ENCODE assay signal across 25 mouse cellular contexts in genomic region chr4:135879021-135879420, GRCm38 (mm10). TPM values are rescaled to one million over a fixed set of nuclear protein-coding genes. Genes with fewer than 3 reads are reported as not detected.
DNase-seq lines count a peak whose midpoint lies in the region; ATAC-seq lines count a peak whose summit lies in the region.
"Had no signal": no experiment of that assay in that cellular context is flagged by ENCODE, and none has a peak within 500 bp of the region (broad histone marks: within the 10 kb centered on the region; RNA-seq: fewer than 3 reads in every experiment).

No protein-coding gene starts in this region.

- peaks cover 31% of the 10 kb centered on the region for H3K4me1 ChIP-seq in embryonic facial prominence, embryonic 15.5 days
- peaks cover 47% of the 10 kb centered on the region for H3K4me1 ChIP-seq in embryonic facial prominence, embryonic 10.5 days
- peaks cover 42% of the 10 kb centered on the region for H3K4me1 ChIP-seq in heart, embryonic 10.5 days
- H3K4me1 ChIP-seq in neural tube, embryonic 15.5 days, result peaks cover 31% of the 10 kb centered on the region

- H3K4me2 ChIP-seq in embryonic facial prominence, embryonic 15.5 days (replicated peaks), result no peak overlapping the region
- no peak overlapping the region for H3K4me2 ChIP-seq in neural tube, embryonic 15.5 days
- H3K4me2 ChIP-seq: heart, embryonic 12.5 days; heart, embryonic 15.5 days; hindbrain, embryonic 12.5 days; hindbrain, embryonic 15.5 days had no signal

- WGBS in embryonic facial prominence, embryonic 15.5 days, result 31% methylated on average over 6 of the region's 6 CpGs
- 37% methylated on average over 6 of the region's 6 CpGs for WGBS in embryonic facial prominence, embryonic 10.5 days
- WGBS in heart, embryonic 10.5 days, result 75% methylated on average over 6 of the region's 6 CpGs
- WGBS in neural tube, embryonic 15.5 days, result 77% methylated on average over 6 of the region's 6 CpGs

- no peaks in the 10 kb centered on the region for H3K27me3 ChIP-seq in embryonic facial prominence, embryonic 15.5 days
- H3K27me3 ChIP-seq in embryonic facial prominence, embryonic 10.5 days (replicated peaks; ENCODE audit: low read depth, poor library complexity, severe bottlenecking), result 0 out of 2 replicates have a peak, but pooled peaks cover 6% of the 10 kb centered on the region
- H3K27me3 ChIP-seq in heart, embryonic 10.5 days (ENCODE audit: insufficient read depth, poor library complexity, severe bottlenecking), result no peaks in the 10 kb centered on the region
- H3K27me3 ChIP-seq in neural tube, embryonic 15.5 days (replicated peaks), result no peaks in the 10 kb centered on the region
- H3K27me3 ChIP-seq: CH12.LX; heart, embryonic 12.5 days; heart, embryonic 15.5 days; hindbrain, embryonic 12.5 days; hindbrain, embryonic 15.5 days; Patski had no signal

- H3K4me3 ChIP-seq in embryonic facial prominence, embryonic 15.5 days (replicated peaks), result no peak overlapping the region
- H3K4me3 ChIP-seq in embryonic facial prominence, embryonic 10.5 days, result no peak overlapping the region
- no peak overlapping the region for H3K4me3 ChIP-seq in heart, embryonic 10.5 days
- H3K4me3 ChIP-seq in neural tube, embryonic 15.5 days (replicated peaks), result no peak overlapping the region
- H3K4me3 ChIP-seq: heart, embryonic 12.5 days; heart, embryonic 15.5 days; hindbrain, embryonic 12.5 days; hindbrain, embryonic 15.5 days had no signal

- no peak for ATAC-seq in embryonic facial prominence, embryonic 15.5 days (ENCODE audit: insufficient number of reproducible peaks, low FRiP score, low TSS enrichment, low read depth)
- ATAC-seq in neural tube, embryonic 15.5 days (ENCODE audit: low FRiP score), result no peak
- ATAC-seq: forebrain, embryonic 14.5 days; forebrain, postnatal 0 days; intestine, postnatal 0 days; Patski had no signal

- no peak for DNase-seq in embryonic facial prominence, embryonic 10.5 days (ENCODE audit: low spot score)
- peak; percentile 52 for DNase-seq in heart, embryonic 10.5 days (ENCODE audit: low spot score)
- no peak for DNase-seq in heart, postnatal 4 days
- DNase-seq in neural tube, embryonic 10.5 days (ENCODE audit: extremely low spot score, low spot score), result peak; percentile 19
- DNase-seq: adrenal gland, postnatal 10 days; adrenal gland, postnatal 36 days; B cell, adult 2 months; cerebellum, adult 18-20 months; cerebellum, adult 9-10 months; cerebellum, postnatal 14 days; embryo, embryonic 11 days; forebrain, postnatal 0 days; gastrocnemius, postnatal 36 days; heart, postnatal 10 days had no signal

- no peaks in the 10 kb centered on the region for H3K9me3 ChIP-seq in embryonic facial prominence, embryonic 15.5 days (replicated peaks)
- H3K9me3 ChIP-seq in embryonic facial prominence, embryonic 10.5 days, result no peaks in the 10 kb centered on the region
- no peaks in the 10 kb centered on the region for H3K9me3 ChIP-seq in heart, embryonic 10.5 days
- H3K9me3 ChIP-seq in neural tube, embryonic 15.5 days (replicated peaks), result no peaks in the 10 kb centered on the region
- H3K9me3 ChIP-seq: G1E; heart, embryonic 12.5 days; heart, embryonic 15.5 days; hindbrain, embryonic 12.5 days; hindbrain, embryonic 15.5 days had no signal

- no peak overlapping the region for H3K9ac ChIP-seq in embryonic facial prominence, embryonic 15.5 days
- H3K9ac ChIP-seq in neural tube, embryonic 15.5 days (replicated peaks), result no peak overlapping the region
- H3K9ac ChIP-seq: forebrain, postnatal 0 days; heart, embryonic 12.5 days; heart, embryonic 15.5 days; hindbrain, embryonic 12.5 days; hindbrain, embryonic 15.5 days had no signal

- no peaks in the 10 kb centered on the region for H3K36me3 ChIP-seq in embryonic facial prominence, embryonic 15.5 days
- no peaks in the 10 kb centered on the region for H3K36me3 ChIP-seq in embryonic facial prominence, embryonic 10.5 days (replicated peaks)
- no peaks in the 10 kb centered on the region for H3K36me3 ChIP-seq in heart, embryonic 10.5 days
- no peaks in the 10 kb centered on the region for H3K36me3 ChIP-seq in neural tube, embryonic 15.5 days
- H3K36me3 ChIP-seq: heart, embryonic 12.5 days; heart, embryonic 15.5 days; hindbrain, embryonic 12.5 days; hindbrain, embryonic 15.5 days had no signal

- H3K27ac ChIP-seq in embryonic facial prominence, embryonic 15.5 days (replicated peaks), result 0 out of 2 replicates have a peak overlapping the region, but pooled peaks have one; percentile 7
- no peak overlapping the region for H3K27ac ChIP-seq in embryonic facial prominence, embryonic 10.5 days (replicated peaks)
- H3K27ac ChIP-seq in heart, embryonic 10.5 days, result no peak overlapping the region
- no peak overlapping the region for H3K27ac ChIP-seq in neural tube, embryonic 15.5 days (replicated peaks)
- H3K27ac ChIP-seq: heart, embryonic 15.5 days; hindbrain, embryonic 12.5 days; hindbrain, embryonic 15.5 days had no signal

RNA-seq across cellular contexts. Expression of gene Pnrc2, which starts 5.4 kb away (rescaled TPM):
- 157 and 161 TPM in 2 replicates for polyA plus RNA-seq in embryonic facial prominence, embryonic 15.5 days (2015; fragmentation: Nextera tagmentation; extraction: Ambion mirVana)
- 177 and 186 TPM in 2 replicates for polyA plus RNA-seq in embryonic facial prominence, embryonic 10.5 days (2016; fragmentation: Nextera tagmentation; extraction: Ambion mirVana)
- polyA plus RNA-seq in heart, embryonic 10.5 days (2016; fragmentation: Nextera tagmentation; extraction: Ambion mirVana), result 121 and 150 TPM in 2 replicates
- total RNA-seq in heart, postnatal 4 days (2021), result 10 to 100 TPM; 81.7 to 88.6 TPM
- polyA plus RNA-seq in neural tube, embryonic 15.5 days (2015; fragmentation: Nextera tagmentation; extraction: Ambion mirVana), result 82.1 and 114 TPM in 2 replicates

RNA-seq across cellular contexts. Expression of gene Cnr2, which starts 16.2 kb away (rescaled TPM):
- 0.85 and 1.0 TPM in 2 replicates for polyA plus RNA-seq in embryonic facial prominence, embryonic 15.5 days (2015; fragmentation: Nextera tagmentation; extraction: Ambion mirVana)
- polyA plus RNA-seq in embryonic facial prominence, embryonic 10.5 days (2016; fragmentation: Nextera tagmentation; extraction: Ambion mirVana), result 0.15 and 0.43 TPM in 2 replicates
- 0.60 and 1.4 TPM in 2 replicates for polyA plus RNA-seq in heart, embryonic 10.5 days (2016; fragmentation: Nextera tagmentation; extraction: Ambion mirVana)
- under 1 TPM; 0.68 to 0.74 TPM for total RNA-seq in heart, postnatal 4 days (2021)
- 0.10 and 0.50 TPM in 2 replicates for polyA plus RNA-seq in neural tube, embryonic 15.5 days (2015; fragmentation: Nextera tagmentation; extraction: Ambion mirVana)

RNA-seq across cellular contexts. Expression of gene Srsf10, which starts 23.5 kb away (rescaled TPM):
- polyA plus RNA-seq in embryonic facial prominence, embryonic 15.5 days (2015; fragmentation: Nextera tagmentation; extraction: Ambion mirVana), result 198 and 214 TPM in 2 replicates
- 377 and 383 TPM in 2 replicates for polyA plus RNA-seq in embryonic facial prominence, embryonic 10.5 days (2016; fragmentation: Nextera tagmentation; extraction: Ambion mirVana)
- polyA plus RNA-seq in heart, embryonic 10.5 days (2016; fragmentation: Nextera tagmentation; extraction: Ambion mirVana), result 188 and 227 TPM in 2 replicates
- total RNA-seq in heart, postnatal 4 days (2021), result 10 to 100 TPM; 73.8 to 80.5 TPM
- polyA plus RNA-seq in neural tube, embryonic 15.5 days (2015; fragmentation: Nextera tagmentation; extraction: Ambion mirVana), result 157 and 178 TPM in 2 replicates

RNA-seq across cellular contexts. Expression of gene Fuca1, which starts 41.5 kb away (rescaled TPM):
- 78.2 and 82.1 TPM in 2 replicates for polyA plus RNA-seq in embryonic facial prominence, embryonic 15.5 days (2015; fragmentation: Nextera tagmentation; extraction: Ambion mirVana)
- 45.4 and 46.8 TPM in 2 replicates for polyA plus RNA-seq in embryonic facial prominence, embryonic 10.5 days (2016; fragmentation: Nextera tagmentation; extraction: Ambion mirVana)
- 44.2 and 51.2 TPM in 2 replicates for polyA plus RNA-seq in heart, embryonic 10.5 days (2016; fragmentation: Nextera tagmentation; extraction: Ambion mirVana)
- total RNA-seq in heart, postnatal 4 days (2021), result 10 to 100 TPM; 42.4 to 45.9 TPM
- 68.6 and 71.5 TPM in 2 replicates for polyA plus RNA-seq in neural tube, embryonic 15.5 days (2015; fragmentation: Nextera tagmentation; extraction: Ambion mirVana)

Comparison
In these comparisons a context has a peak if more than half of its experiments do, and no peak if none do; other contexts are left out.
1. DNase-seq: peak in heart, embryonic 10.5 days (single experiment) and neural tube, embryonic 10.5 days (single experiment); none in embryonic facial prominence, embryonic 10.5 days (single experiment) and heart, postnatal 4 days (single experiment).